Mouse (Mus musculus) G1E (cell line): Measurements from ENCODE around the gene Arhgap20.

Source experiments
- CTCF ChIP-seq: IDR thresholded peaks from 2 replicates; pipeline ENCODE4 v1.5.1; 2012; ENCODE audit warnings: low read depth, low read length, inconsistent platforms, mixed read lengths
- GATA1 ChIP-seq: IDR thresholded peaks from 2 replicates; pipeline ENCODE4 v1.6.1; 2012; ENCODE audit warnings: borderline replicate concordance, low read length, inconsistent platforms, mixed read lengths

DNA sequence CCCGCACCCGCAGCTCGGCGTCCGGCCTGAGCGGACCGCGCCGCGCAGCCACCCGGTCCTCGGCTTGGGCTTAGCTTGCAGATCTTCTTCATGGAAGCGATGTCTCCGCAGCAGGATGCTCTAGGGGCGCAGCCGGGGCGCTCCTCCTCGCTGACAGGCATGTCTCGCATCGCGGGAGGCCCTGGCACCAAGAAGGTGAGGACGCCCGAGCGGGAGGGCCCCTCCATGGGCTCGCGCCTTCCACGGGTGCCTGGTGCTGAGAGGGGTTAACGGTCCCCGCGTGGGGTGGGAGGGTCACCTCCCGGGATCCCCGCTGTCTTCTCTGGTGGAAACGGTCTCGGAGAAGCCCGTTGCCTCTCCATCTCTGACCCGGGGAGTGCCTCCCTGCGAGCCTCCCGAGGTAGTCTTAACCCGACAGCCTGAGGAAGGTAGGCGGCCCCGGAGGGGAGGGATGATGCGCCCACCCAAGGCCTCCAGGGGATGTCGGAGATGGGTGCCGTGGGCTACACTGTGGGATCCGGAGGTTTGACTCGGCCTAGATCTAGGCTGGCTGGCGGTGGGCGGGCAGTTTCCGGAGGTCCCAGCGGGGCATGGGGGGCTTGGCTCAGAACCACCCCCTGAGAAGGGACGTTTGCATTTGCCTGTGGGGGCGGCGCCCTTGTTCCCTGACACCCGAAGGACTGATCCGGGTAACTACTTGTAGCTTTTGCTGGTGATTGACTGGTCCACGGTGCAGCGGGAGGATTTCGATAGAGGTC lies 459 bp downstream of the Arhgap20 start:
- no peak for TF ChIP-seq GATA1
- no peak for TF ChIP-seq CTCF
